Mouse (Mus musculus): ENCODE data around the gene Bglap3.
A peak's percentile ranks its signal among the peaks of the same experiment; 100 is the strongest.

The Bglap3 gene

GRCm38 (mm10) chr3:88336058-88337013 is 36.2 kb downstream of the Bglap3 start, which contains the start of the genes Tmem79 and Smg5:
Gene Tmem79 (minus strand): TSS chr3:88336148.
Gene Smg5 (plus strand): TSS chr3:88336260.
- peak; percentile 99 for DNase-seq (ENCODE audit: low read depth, low spot score)

GRCm38 (mm10) chr3:88335436-88336053 is 37.0 kb downstream of the Bglap3 start:
- no peak for DNase-seq (ENCODE audit: low read depth, low spot score)

GRCm38 (mm10) chr3:88334902-88335435 is 37.6 kb downstream of the Bglap3 start:
- DNase-seq (ENCODE audit: low read depth, low spot score), result peak; percentile 65

GRCm38 (mm10) chr3:88334029-88334658 is 38.4 kb downstream of the Bglap3 start:
- no peak for DNase-seq (ENCODE audit: low read depth, low spot score)

- DNase-seq (ENCODE audit: low read depth, low spot score), result peak; percentile 75
Measured at GRCm38 (mm10) chr3:88331282-88331681, 41.3 kb downstream of the Bglap3 start.

- DNase-seq (ENCODE audit: low read depth, low spot score), result no peak
Measured at GRCm38 (mm10) chr3:88328956-88329355, 43.6 kb downstream of the Bglap3 start.

- DNase-seq (ENCODE audit: low read depth, low spot score), result no peak
Measured at GRCm38 (mm10) chr3:88324951-88325405, 47.6 kb downstream of the Bglap3 start, which contains the start of gene Glmp. Gene Glmp (plus strand): TSS chr3:88325023.
